ENCODE assay signal across 22 mouse cellular contexts in genomic region chr2:9835195-9835594, GRCm38 (mm10). TPM values are rescaled to one million over a fixed set of nuclear protein-coding genes. Genes with fewer than 3 reads are reported as not detected.
DNase-seq lines count a peak whose midpoint lies in the region; ATAC-seq lines count a peak whose summit lies in the region.
"Had no signal": no experiment of that assay in that cellular context is flagged by ENCODE, and none has a peak within 500 bp of the region (broad histone marks: within the 10 kb centered on the region; RNA-seq: fewer than 3 reads in every experiment).

No protein-coding gene starts in this region.

- 66% methylated on average over 7 of the region's 7 CpGs for WGBS in midbrain, embryonic 13.5 days
- WGBS in midbrain, embryonic 16.5 days = 72% methylated on average over 7 of the region's 7 CpGs
- WGBS in embryonic facial prominence, embryonic 10.5 days = 54% methylated on average over 7 of the region's 7 CpGs
- 34% methylated on average over 7 of the region's 7 CpGs for WGBS in neural tube, embryonic 13.5 days

- no peak overlapping the region for H3K4me2 ChIP-seq in midbrain, embryonic 13.5 days (replicated peaks)
- H3K4me2 ChIP-seq in midbrain, embryonic 16.5 days (ENCODE audit: low read length) = no peak overlapping the region
- H3K4me2 ChIP-seq in neural tube, embryonic 13.5 days = no peak overlapping the region
- H3K4me2 ChIP-seq: embryonic facial prominence, embryonic 13.5 days; heart, embryonic 11.5 days; liver, embryonic 11.5 days; lung, embryonic 15.5 days had no signal

- H3K4me3 ChIP-seq in midbrain, embryonic 13.5 days (replicated peaks) = no peak overlapping the region
- no peak overlapping the region for H3K4me3 ChIP-seq in midbrain, embryonic 16.5 days (ENCODE audit: low read depth, low read length)
- H3K4me3 ChIP-seq in embryonic facial prominence, embryonic 10.5 days = no peak overlapping the region
- no peak overlapping the region for H3K4me3 ChIP-seq in neural tube, embryonic 13.5 days
- H3K4me3 ChIP-seq: embryonic facial prominence, embryonic 13.5 days; lung, embryonic 15.5 days had no signal

- no peaks in the 10 kb centered on the region for H3K27me3 ChIP-seq in midbrain, embryonic 13.5 days
- no peaks in the 10 kb centered on the region for H3K27me3 ChIP-seq in midbrain, embryonic 16.5 days (ENCODE audit: control insufficient read depth, insufficient read depth, low read depth, low read length)
- H3K27me3 ChIP-seq in embryonic facial prominence, embryonic 10.5 days (replicated peaks; ENCODE audit: low read depth, poor library complexity, severe bottlenecking) = no peaks in the 10 kb centered on the region
- no peaks in the 10 kb centered on the region for H3K27me3 ChIP-seq in neural tube, embryonic 13.5 days
- H3K27me3 ChIP-seq: CH12.LX; embryonic facial prominence, embryonic 13.5 days; lung, embryonic 15.5 days had no signal

- H3K9me3 ChIP-seq in midbrain, embryonic 13.5 days = no peaks in the 10 kb centered on the region
- no peaks in the 10 kb centered on the region for H3K9me3 ChIP-seq in midbrain, embryonic 16.5 days (replicated peaks; ENCODE audit: control insufficient read depth, low read length, poor library complexity, severe bottlenecking)
- H3K9me3 ChIP-seq in embryonic facial prominence, embryonic 10.5 days = no peaks in the 10 kb centered on the region
- H3K9me3 ChIP-seq in neural tube, embryonic 13.5 days = 0 out of 2 replicates have a peak, but pooled peaks cover 5% of the 10 kb centered on the region
- H3K9me3 ChIP-seq: embryonic facial prominence, embryonic 13.5 days; lung, embryonic 15.5 days had no signal

- no peak for DNase-seq in cerebellum, adult 18-20 months
- DNase-seq in embryonic facial prominence, embryonic 10.5 days (ENCODE audit: low spot score) = peak; percentile 29
- no peak for DNase-seq in adrenal gland, adult (ENCODE audit: inconsistent age in 2 of 2, low spot score in 1 of 2)
- DNase-seq in frontal cortex, adult 2 months (ENCODE audit: extremely low spot score in 1 of 2, low spot score in 1 of 2) = no peak
- DNase-seq: adrenal gland, postnatal 25 days; cerebellum, postnatal 14 days; gastrocnemius, postnatal 14 days; heart, postnatal 36 days; kidney, adult 11 months; kidney, postnatal 25 days; layer of hippocampus, adult 9-11 months had no signal

- ATAC-seq in cerebellum, adult (ENCODE audit: insufficient number of reproducible peaks, low FRiP score, low TSS enrichment) = peak; percentile 29; the same call in 1 of the 2 replicates
- ATAC-seq in midbrain, embryonic 13.5 days = peak; percentile 27; the same call in 1 of the 2 replicates
- ATAC-seq in midbrain, embryonic 16.5 days = no peak
- ATAC-seq in neural tube, embryonic 13.5 days (ENCODE audit: low read depth) = peak; percentile 53; the same call in 1 of the 2 replicates

- H3K4me1 ChIP-seq in midbrain, embryonic 13.5 days (replicated peaks) = no peaks in the 10 kb centered on the region
- H3K4me1 ChIP-seq in midbrain, embryonic 16.5 days (ENCODE audit: control insufficient read depth, insufficient read depth, low read length) = no peaks in the 10 kb centered on the region
- H3K4me1 ChIP-seq in embryonic facial prominence, embryonic 10.5 days = 0 out of 2 replicates have a peak, but pooled peaks cover 3% of the 10 kb centered on the region
- H3K4me1 ChIP-seq in neural tube, embryonic 13.5 days (replicated peaks) = peaks cover 6% of the 10 kb centered on the region
- H3K4me1 ChIP-seq: embryonic facial prominence, embryonic 13.5 days; lung, embryonic 15.5 days had no signal

- no peak overlapping the region for H3K27ac ChIP-seq in midbrain, embryonic 13.5 days
- H3K27ac ChIP-seq in midbrain, embryonic 16.5 days (ENCODE audit: low read length) = no peak overlapping the region
- no peak overlapping the region for H3K27ac ChIP-seq in embryonic facial prominence, embryonic 10.5 days (replicated peaks)
- 0 out of 2 replicates have a peak overlapping the region, but pooled peaks have one; percentile 5 for H3K27ac ChIP-seq in neural tube, embryonic 13.5 days (replicated peaks)
- H3K27ac ChIP-seq: embryonic facial prominence, embryonic 13.5 days; lung, embryonic 15.5 days had no signal

- no peak overlapping the region for H3K9ac ChIP-seq in midbrain, embryonic 13.5 days (replicated peaks)
- no peak overlapping the region for H3K9ac ChIP-seq in midbrain, embryonic 16.5 days (ENCODE audit: low read depth, low read length)
- no peak overlapping the region for H3K9ac ChIP-seq in neural tube, embryonic 13.5 days
- H3K9ac ChIP-seq: embryonic facial prominence, embryonic 13.5 days; lung, embryonic 15.5 days had no signal

- H3K36me3 ChIP-seq in midbrain, embryonic 13.5 days = no peaks in the 10 kb centered on the region
- H3K36me3 ChIP-seq in midbrain, embryonic 16.5 days (ENCODE audit: control insufficient read depth, insufficient read depth, low read length) = no peaks in the 10 kb centered on the region
- no peaks in the 10 kb centered on the region for H3K36me3 ChIP-seq in embryonic facial prominence, embryonic 10.5 days (replicated peaks)
- no peaks in the 10 kb centered on the region for H3K36me3 ChIP-seq in neural tube, embryonic 13.5 days
- H3K36me3 ChIP-seq: embryonic facial prominence, embryonic 13.5 days; lung, embryonic 15.5 days had no signal

RNA-seq across cellular contexts. Expression of gene 4930412O13Rik, which starts 45.9 kb away (rescaled TPM):
- 1.7 and 3.9 TPM in 2 replicates for polyA plus RNA-seq in midbrain, embryonic 13.5 days (2015; fragmentation: Nextera tagmentation; extraction: Ambion mirVana)
- 1.1 and 1.6 TPM in 2 replicates for polyA plus RNA-seq in midbrain, embryonic 16.5 days (2015; fragmentation: Nextera tagmentation; extraction: Ambion mirVana)
- polyA plus RNA-seq in embryonic facial prominence, embryonic 10.5 days (2016; fragmentation: Nextera tagmentation; extraction: Ambion mirVana) = 2.3 TPM in 2 replicates
- polyA plus RNA-seq in neural tube, embryonic 13.5 days (2015; fragmentation: Nextera tagmentation; extraction: Ambion mirVana) = 0.29 TPM in 1 of 2 replicates, not detected in the other
- not detected in 2 replicates for polyA plus RNA-seq in frontal cortex, adult 2 months (2012; rRNA removed)
- polyA plus RNA-seq: embryonic facial prominence, embryonic 13.5 days; heart, embryonic 11.5 days; liver, embryonic 11.5 days; lung, embryonic 15.5 days; small intestine, adult 2 months; thymus, postnatal 0 days had no signal

RNA-seq across cellular contexts. Expression of gene 9230102O04Rik, which starts 54.1 kb away (rescaled TPM):
- 3.5 and 5.3 TPM in 2 replicates for polyA plus RNA-seq in midbrain, embryonic 13.5 days (2015; fragmentation: Nextera tagmentation; extraction: Ambion mirVana)
- polyA plus RNA-seq in midbrain, embryonic 16.5 days (2015; fragmentation: Nextera tagmentation; extraction: Ambion mirVana) = 2.3 and 4.0 TPM in 2 replicates
- 0.82 TPM in 1 of 2 replicates, not detected in the other for polyA plus RNA-seq in embryonic facial prominence, embryonic 10.5 days (2016; fragmentation: Nextera tagmentation; extraction: Ambion mirVana)
- polyA plus RNA-seq in neural tube, embryonic 13.5 days (2015; fragmentation: Nextera tagmentation; extraction: Ambion mirVana) = 1.1 TPM in 1 of 2 replicates, not detected in the other
- polyA plus RNA-seq in frontal cortex, adult 2 months (2012; rRNA removed) = not detected in 2 replicates
- polyA plus RNA-seq: liver, embryonic 11.5 days; lung, embryonic 15.5 days; small intestine, adult 2 months; thymus, postnatal 0 days had no signal

RNA-seq across cellular contexts. Expression of gene Gata3, which starts 54.6 kb away (rescaled TPM):
- polyA plus RNA-seq in midbrain, embryonic 13.5 days (2015; fragmentation: Nextera tagmentation; extraction: Ambion mirVana) = 94.8 and 119 TPM in 2 replicates
- 84.5 and 92.5 TPM in 2 replicates for polyA plus RNA-seq in midbrain, embryonic 16.5 days (2015; fragmentation: Nextera tagmentation; extraction: Ambion mirVana)
- polyA plus RNA-seq in embryonic facial prominence, embryonic 10.5 days (2016; fragmentation: Nextera tagmentation; extraction: Ambion mirVana) = 24.5 and 29.1 TPM in 2 replicates
- 10.1 and 12.4 TPM in 2 replicates for polyA plus RNA-seq in neural tube, embryonic 13.5 days (2015; fragmentation: Nextera tagmentation; extraction: Ambion mirVana)
- polyA plus RNA-seq in frontal cortex, adult 2 months (2012; rRNA removed) = 0.19 TPM in 1 of 2 replicates, not detected in the other
